In genomic region chr10:79989272-79989786, GRCm38 (mm10) we compare ENCODE assay signal across 9 mouse cellular contexts. TPM values are rescaled to one million over a fixed set of nuclear protein-coding genes. Genes with fewer than 3 reads are reported as not detected.
A peak's percentile ranks its signal among the peaks of the same experiment; 100 is the strongest.
DNase-seq lines count a peak whose midpoint lies in the region; ATAC-seq and TF ChIP-seq lines count a peak whose summit lies in the region.
"Had no signal": no experiment of that assay in that cellular context is flagged by ENCODE, and none has a peak within 500 bp of the region (broad histone marks: within the 10 kb centered on the region; RNA-seq: fewer than 3 reads in every experiment).

No protein-coding gene starts in this region.

- H3K27ac ChIP-seq in kidney, postnatal 0 days = peak overlapping the region; percentile 0; the same call in 1 of the 2 replicates
- no peak overlapping the region for H3K27ac ChIP-seq in embryonic facial prominence, embryonic 11.5 days (replicated peaks; ENCODE audit: low read depth, low read length)
- no peak overlapping the region for H3K27ac ChIP-seq in hindbrain, postnatal 0 days

- H3K4me2 ChIP-seq in kidney, postnatal 0 days (ENCODE audit: low read length) = peak overlapping the region; percentile 87
- H3K4me2 ChIP-seq in embryonic facial prominence, embryonic 11.5 days (ENCODE audit: low read depth, low read length) = peak overlapping the region; percentile 66
- H3K4me2 ChIP-seq in hindbrain, postnatal 0 days (ENCODE audit: low read depth, low read length) = peak overlapping the region; percentile 67
- H3K4me2 ChIP-seq in myocyte (ENCODE audit: low read depth) = peak overlapping the region; percentile 86

- no peaks in the 10 kb centered on the region for H3K9me3 ChIP-seq in kidney, postnatal 0 days (replicated peaks; ENCODE audit: low read length)
- H3K9me3 ChIP-seq in embryonic facial prominence, embryonic 11.5 days (replicated peaks; ENCODE audit: control insufficient read depth, low read length) = no peaks in the 10 kb centered on the region
- H3K9me3 ChIP-seq in hindbrain, postnatal 0 days (ENCODE audit: low read length) = no peaks in the 10 kb centered on the region

- H3K27me3 ChIP-seq in kidney, postnatal 0 days (ENCODE audit: insufficient read depth, low read length) = no peaks in the 10 kb centered on the region
- no peaks in the 10 kb centered on the region for H3K27me3 ChIP-seq in embryonic facial prominence, embryonic 11.5 days (ENCODE audit: control insufficient read depth, insufficient read depth, low read length)
- peaks cover 22% of the 10 kb centered on the region for H3K27me3 ChIP-seq in hindbrain, postnatal 0 days (ENCODE audit: insufficient read depth, low read length)
- H3K27me3 ChIP-seq in myocyte (ENCODE audit: control insufficient read depth, insufficient read depth, insufficient read length) = no peaks in the 10 kb centered on the region

- peaks cover 22% of the 10 kb centered on the region; the same call in 1 of the 2 replicates for H3K36me3 ChIP-seq in kidney, postnatal 0 days (ENCODE audit: insufficient read depth, low read length)
- peaks cover 13% of the 10 kb centered on the region; the same call in 1 of the 2 replicates for H3K36me3 ChIP-seq in embryonic facial prominence, embryonic 11.5 days (replicated peaks; ENCODE audit: control insufficient read depth, insufficient read depth, low read depth, low read length)
- H3K36me3 ChIP-seq in hindbrain, postnatal 0 days (ENCODE audit: insufficient read depth, low read length) = no peaks in the 10 kb centered on the region
- H3K36me3 ChIP-seq in myocyte (ENCODE audit: control insufficient read depth, insufficient read depth) = peaks cover 3% of the 10 kb centered on the region

- peaks cover 20% of the 10 kb centered on the region for H3K79me2 ChIP-seq in myocyte (ENCODE audit: control insufficient read depth, insufficient read depth)

- peak overlapping the region; percentile 66; the same call in 1 of the 2 replicates for H3K9ac ChIP-seq in kidney, postnatal 0 days (ENCODE audit: low read depth, low read length)
- peak overlapping the region; percentile 82 for H3K9ac ChIP-seq in embryonic facial prominence, embryonic 11.5 days (replicated peaks; ENCODE audit: low read length)
- H3K9ac ChIP-seq in hindbrain, postnatal 0 days (replicated peaks; ENCODE audit: low read length) = no peak overlapping the region

- TF ChIP-seq POLR2A in myocyte (IDR thresholded peaks at IDR 0.05; ENCODE audit: insufficient read length, low read depth) = no peak

- peak overlapping the region; percentile 66 for H3K4me3 ChIP-seq in kidney, postnatal 0 days (replicated peaks; ENCODE audit: low read depth, low read length)
- peak overlapping the region; percentile 64 for H3K4me3 ChIP-seq in embryonic facial prominence, embryonic 11.5 days (ENCODE audit: low read depth, low read length)
- peak overlapping the region; percentile 44; the same call in 1 of the 2 replicates for H3K4me3 ChIP-seq in hindbrain, postnatal 0 days (ENCODE audit: low read length)
- H3K4me3 ChIP-seq in myocyte = peak overlapping the region; percentile 74

- no peak for DNase-seq in kidney, postnatal 0 days (ENCODE audit: low spot score)
- no peak for DNase-seq in kidney, adult 18-20 months
- DNase-seq in embryonic facial prominence, embryonic 11.5 days (ENCODE audit: low spot score) = no peak
- no peak for DNase-seq in hindbrain, postnatal 0 days (ENCODE audit: low spot score)
- no peak for DNase-seq in adrenal gland, postnatal 36 days
- no peak for DNase-seq in retina, embryonic 14.5 days (ENCODE audit: low spot score)
- no peak for DNase-seq in kidney, postnatal 14 days

- ATAC-seq in kidney, postnatal 0 days (replicated peaks; ENCODE audit: low FRiP score, low read depth) = no peak
- ATAC-seq in embryonic facial prominence, embryonic 11.5 days (replicated peaks; ENCODE audit: insufficient number of reproducible peaks, low FRiP score, low TSS enrichment, low read depth) = no peak
- no peak for ATAC-seq in hindbrain, postnatal 0 days
- ATAC-seq: inflammation-experienced regulatory T-cells, adult 6 months had no signal

- TF ChIP-seq CTCF in kidney, postnatal 0 days (IDR thresholded peaks at IDR 0.05; ENCODE audit: low read depth) = no peak
- no peak for TF ChIP-seq CTCF in hindbrain, postnatal 0 days (IDR thresholded peaks at IDR 0.05; ENCODE audit: low read depth)

- peak overlapping the region; percentile 53 for H3ac ChIP-seq in myocyte (ENCODE audit: control insufficient read depth, insufficient read length)

- H3K4me1 ChIP-seq in kidney, postnatal 0 days (replicated peaks; ENCODE audit: insufficient read depth, low read length) = peaks cover 29% of the 10 kb centered on the region
- H3K4me1 ChIP-seq in embryonic facial prominence, embryonic 11.5 days (ENCODE audit: control insufficient read depth, insufficient read depth, low read length) = peaks cover 3% of the 10 kb centered on the region
- H3K4me1 ChIP-seq in hindbrain, postnatal 0 days (ENCODE audit: insufficient read depth, low read length) = peaks cover 7% of the 10 kb centered on the region

- 25% methylated on average over 8 of the region's 8 CpGs for WGBS in kidney, postnatal 0 days
- 22% methylated on average over 8 of the region's 8 CpGs for WGBS in embryonic facial prominence, embryonic 11.5 days
- 34% methylated on average over 8 of the region's 8 CpGs for WGBS in hindbrain, postnatal 0 days

TF ChIP-seq in myocyte, 11 proteins besides CTCF, POLR2A, EP300 and RAD21:
- TF ChIP-seq REST (IDR thresholded peaks at IDR 0.05; ENCODE audit: insufficient read depth, insufficient read length) (no peak), TCF3 (IDR thresholded peaks at IDR 0.05; ENCODE audit: insufficient read length, low read depth) (no peak), TCF12 (IDR thresholded peaks at IDR 0.05; ENCODE audit: insufficient read depth, poor library complexity, severe bottlenecking) (no peak), SRF (IDR thresholded peaks at IDR 0.05; ENCODE audit: control insufficient read depth, insufficient read length, low read depth) (no peak), MYOD1 (IDR thresholded peaks at IDR 0.05; ENCODE audit: control insufficient read depth in 1 of 3, insufficient read length in 2 of 3, low read depth in 2 of 3) (no peak), POLR2AphosphoS2 (IDR thresholded peaks at IDR 0.05; ENCODE audit: insufficient read length, low read depth) (no peak), MAX (IDR thresholded peaks at IDR 0.05; ENCODE audit: low read depth) (no peak), MYOG (IDR thresholded peaks at IDR 0.05; ENCODE audit: control insufficient read depth in 1 of 3, insufficient read depth in 1 of 3, insufficient read length in 2 of 3, low read depth in 2 of 3) (no peak), CEBPB (IDR thresholded peaks at IDR 0.05; ENCODE audit: insufficient read depth, poor library complexity, severe bottlenecking) (no peak), E2F4 (IDR thresholded peaks at IDR 0.05; ENCODE audit: insufficient read depth) (no peak), USF1 (IDR thresholded peaks at IDR 0.05; ENCODE audit: low read depth) (no peak)

RNA-seq across cellular contexts. Expression of gene Cnn2, which starts 0.9 kb away (rescaled TPM):
- polyA plus RNA-seq in kidney, postnatal 0 days (2015; fragmentation: Nextera tagmentation; extraction: Ambion mirVana) = 221 and 261 TPM in 2 replicates
- polyA plus RNA-seq in embryonic facial prominence, embryonic 11.5 days (2014; fragmentation: Nextera tagmentation; extraction: Ambion mirVana) = 255 and 271 TPM in 2 replicates
- total RNA-seq in hindbrain, postnatal 0 days (2014; rRNA removed) = 17.2 and 17.9 TPM in 2 replicates
- polyA plus RNA-seq in hindbrain, postnatal 0 days (2015; fragmentation: Nextera tagmentation; extraction: Ambion mirVana) = 15.0 and 16.4 TPM in 2 replicates
- 109 TPM for polyA plus RNA-seq in myocyte (2012; fragmentation: generic; extraction: Trizol)
- total RNA-seq in adrenal gland, postnatal 36 days (2021) = 10 to 100 TPM; 30.2 to 42.9 TPM

RNA-seq across cellular contexts. Expression of gene Tmem259, which starts 5.2 kb away (rescaled TPM):
- 23.7 and 26.6 TPM in 2 replicates for polyA plus RNA-seq in kidney, postnatal 0 days (2015; fragmentation: Nextera tagmentation; extraction: Ambion mirVana)
- 13.4 and 13.7 TPM in 2 replicates for polyA plus RNA-seq in embryonic facial prominence, embryonic 11.5 days (2014; fragmentation: Nextera tagmentation; extraction: Ambion mirVana)
- 161 and 179 TPM in 2 replicates for total RNA-seq in hindbrain, postnatal 0 days (2014; rRNA removed)
- polyA plus RNA-seq in hindbrain, postnatal 0 days (2015; fragmentation: Nextera tagmentation; extraction: Ambion mirVana) = 25.6 and 27.1 TPM in 2 replicates
- polyA plus RNA-seq in myocyte (2012; fragmentation: generic; extraction: Trizol) = 152 TPM
- total RNA-seq in adrenal gland, postnatal 36 days (2021) = 100 to 1,000 TPM; 144 to 146 TPM

RNA-seq across cellular contexts. Expression of gene Abca7, which starts 7.0 kb away (rescaled TPM):
- polyA plus RNA-seq in kidney, postnatal 0 days (2015; fragmentation: Nextera tagmentation; extraction: Ambion mirVana) = 2.4 and 2.6 TPM in 2 replicates
- 0.98 and 1.3 TPM in 2 replicates for polyA plus RNA-seq in embryonic facial prominence, embryonic 11.5 days (2014; fragmentation: Nextera tagmentation; extraction: Ambion mirVana)
- total RNA-seq in hindbrain, postnatal 0 days (2014; rRNA removed) = 11.6 and 19.1 TPM in 2 replicates
- polyA plus RNA-seq in hindbrain, postnatal 0 days (2015; fragmentation: Nextera tagmentation; extraction: Ambion mirVana) = 2.3 and 2.4 TPM in 2 replicates
- 15.6 TPM for polyA plus RNA-seq in myocyte (2012; fragmentation: generic; extraction: Trizol)
- total RNA-seq in adrenal gland, postnatal 36 days (2021) = 10 to 100 TPM; 20.2 to 20.3 TPM

RNA-seq across cellular contexts. Expression of gene Grin3b, which starts 18.8 kb away (rescaled TPM):
- 0.17 and 0.20 TPM in 2 replicates for polyA plus RNA-seq in kidney, postnatal 0 days (2015; fragmentation: Nextera tagmentation; extraction: Ambion mirVana)
- polyA plus RNA-seq in embryonic facial prominence, embryonic 11.5 days (2014; fragmentation: Nextera tagmentation; extraction: Ambion mirVana) = 0.21 and 0.22 TPM in 2 replicates
- 0.68 and 0.97 TPM in 2 replicates for total RNA-seq in hindbrain, postnatal 0 days (2014; rRNA removed)
- polyA plus RNA-seq in hindbrain, postnatal 0 days (2015; fragmentation: Nextera tagmentation; extraction: Ambion mirVana) = 0.20 and 0.51 TPM in 2 replicates
- 0.73 TPM for polyA plus RNA-seq in myocyte (2012; fragmentation: generic; extraction: Trizol)
- not detected for total RNA-seq in adrenal gland, postnatal 36 days (2021)

RNA-seq across cellular contexts. Expression of gene Arhgap45, which starts 27.1 kb away (rescaled TPM):
- 4.0 and 4.6 TPM in 2 replicates for polyA plus RNA-seq in kidney, postnatal 0 days (2015; fragmentation: Nextera tagmentation; extraction: Ambion mirVana)
- 5.2 and 6.7 TPM in 2 replicates for polyA plus RNA-seq in embryonic facial prominence, embryonic 11.5 days (2014; fragmentation: Nextera tagmentation; extraction: Ambion mirVana)
- 2.9 and 3.3 TPM in 2 replicates for total RNA-seq in hindbrain, postnatal 0 days (2014; rRNA removed)
- polyA plus RNA-seq in hindbrain, postnatal 0 days (2015; fragmentation: Nextera tagmentation; extraction: Ambion mirVana) = 1.7 and 1.8 TPM in 2 replicates
- polyA plus RNA-seq in myocyte (2012; fragmentation: generic; extraction: Trizol) = 0.53 TPM
- 1 to 10 TPM; 4.5 to 5.4 TPM for total RNA-seq in adrenal gland, postnatal 36 days (2021)
